Mouse (Mus musculus) heart, embryonic 16.5 days (tissue): Measurements from ENCODE around the gene Asxl1. TPM values are rescaled to one million over a fixed set of nuclear protein-coding genes. Genes with fewer than 3 reads are reported as not detected.
"Not testable (repeated sequence)": the region's sequence is repeated elsewhere in the genome, so short reads cannot be mapped to it uniquely, and the experiment has no call there.

Experiments
- ATAC-seq: fragments of 200-750 bp; cut with Nextera tagmentation; replicated peaks from 2 replicates; pipeline ENCODE4 v1.8.0; 2017; ENCODE audit warnings: moderate number of reproducible peaks; ENCODE audit not compliant: insufficient read depth, low FRiP score; ENCODE audit errors: extremely low read depth
- H3K27ac ChIP-seq: fragments of 300-500 bp; sonication (generic); 2 replicates; pipeline ENCODE4 v1.5.1; 2014; ENCODE audit warnings: mild to moderate bottlenecking, low read length, control low read depth, moderate library complexity
- H3K27me3 ChIP-seq: fragments of 300-500 bp; sonication (generic); 2 replicates; pipeline ENCODE4 v1.6.1; 2014; ENCODE audit warnings: low read length, mixed read lengths; ENCODE audit not compliant: control insufficient read depth, insufficient read depth
- H3K36me3 ChIP-seq: fragments of 300-500 bp; sonication (generic); 2 replicates; pipeline ENCODE4 v1.6.1; 2014; ENCODE audit not compliant: control insufficient read depth, insufficient read depth
- H3K4me1 ChIP-seq: fragments of 300-500 bp; sonication (generic); 2 replicates; pipeline ENCODE4 v1.6.1; 2014; ENCODE audit warnings: low read length, mixed read lengths; ENCODE audit not compliant: control insufficient read depth, insufficient read depth
- H3K4me2 ChIP-seq: fragments of 300-500 bp; sonication (generic); 2 replicates; pipeline ENCODE4 v1.6.1; 2014; ENCODE audit warnings: low read depth, mild to moderate bottlenecking, control low read depth, low read length
- H3K4me3 ChIP-seq: fragments of 300-500 bp; sonication (generic); 2 replicates; pipeline ENCODE4 v1.5.1; 2014; ENCODE audit warnings: mild to moderate bottlenecking, control low read depth, low read length
- H3K9ac ChIP-seq: fragments of 300-500 bp; sonication (generic); 2 replicates; pipeline ENCODE4 v1.6.1; 2014; ENCODE audit warnings: low read length, control low read depth
- H3K9me3 ChIP-seq: fragments of 300-500 bp; sonication (generic); replicated peaks from 2 replicates; pipeline ENCODE4 v1.6.1; 2016; ENCODE audit warnings: low read length; ENCODE audit not compliant: control insufficient read depth
- WGBS: fragments of 180-500 bp; shearing (Covaris S2); extraction: QIAGEN DNeasy Blood & Tissue Kit; methylation state at CpG from one replicate; pipeline ENCODE4 v1.1.7; 2014; 5-methylcytosine and 5-hydroxymethylcytosine counted together
- polyA plus RNA-seq: library from polyadenylated mRNA; unstranded; fragments of >200 nt; fragmentation: Nextera tagmentation; extraction: Ambion mirVana; gene quantifications from 2 replicates; pipeline ENCODE4 v1.2.1, GENCODE M21; 2015

Asxl1 gene
- polyA plus RNA-seq, 1 experiment from 2014 or later = 7.4 TPM

DNA sequence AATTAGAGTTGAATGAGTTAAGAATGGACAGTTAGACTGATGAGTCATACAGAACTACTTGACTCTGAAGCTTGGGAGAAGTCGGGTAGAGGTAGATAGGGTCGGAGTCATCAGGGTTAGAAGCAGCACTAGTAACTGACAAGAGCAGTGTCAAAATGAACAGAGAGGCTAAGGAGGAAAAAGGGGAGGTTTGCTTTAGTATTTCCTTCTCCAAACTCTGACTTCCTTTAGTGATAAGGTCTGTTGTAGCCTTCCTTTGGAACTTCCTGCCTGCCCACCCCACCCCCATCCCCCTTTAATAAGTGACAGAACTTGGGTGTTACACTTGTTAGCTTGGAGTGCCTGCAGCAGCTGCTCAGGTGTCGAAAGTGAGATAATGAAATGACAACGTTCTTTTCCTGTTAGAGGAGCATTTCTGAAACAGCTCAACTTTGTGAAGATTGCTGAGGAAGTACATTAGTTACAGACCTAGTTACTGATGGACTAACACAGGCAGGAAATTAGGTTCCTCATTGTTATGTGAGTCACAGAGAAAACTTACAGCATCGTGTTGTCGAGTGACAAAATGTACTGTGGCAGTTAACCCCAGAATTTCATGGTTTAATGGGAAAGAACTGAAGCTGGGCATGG lies 5.0 kb downstream of the Asxl1 start:
- WGBS = 5% methylated on average over 6 of the region's 6 CpGs
- Histone ChIP-seq H3K27me3 (no peaks in the 10 kb centered on the region), H3K4me2 (peak overlapping the region; percentile 56), H3K9me3 (no peaks in the 10 kb centered on the region), H3K4me1 (peaks cover 34% of the 10 kb centered on the region), H3K4me3 (peak overlapping the region; percentile 14), H3K9ac (peak overlapping the region; percentile 11), H3K36me3 (peaks cover 18% of the 10 kb centered on the region), H3K27ac (peak overlapping the region; percentile 78)
- ATAC-seq = 0 out of 2 replicates have a peak, but pooled peaks have one; percentile 5

DNA sequence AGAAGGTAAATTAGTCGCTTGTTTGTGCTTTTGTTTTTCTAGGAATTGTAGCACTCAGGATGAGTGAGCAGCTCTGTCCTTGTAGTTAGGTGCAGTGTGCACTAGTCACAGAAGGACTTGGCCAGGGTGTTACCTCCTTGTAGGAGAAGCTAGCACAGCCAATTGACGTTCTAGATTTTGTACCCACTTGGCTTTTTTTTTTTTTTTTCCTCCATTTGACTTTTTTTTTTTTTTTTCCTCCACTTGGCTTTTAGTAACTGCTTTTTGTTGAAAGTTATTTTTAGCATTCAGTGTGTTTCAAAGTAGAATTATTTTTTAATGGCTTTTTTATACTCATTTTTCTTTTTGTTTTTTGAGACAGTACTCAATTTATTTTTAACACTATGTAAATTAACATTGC lies 9.0 kb downstream of the Asxl1 start:
- 84% methylated on average over 2 of the region's 2 CpGs for WGBS
- Histone ChIP-seq H3K4me2 (no peak overlapping the region), H3K4me3 (no peak overlapping the region), H3K9me3 (no peaks in the 10 kb centered on the region), H3K4me1 (peaks cover 21% of the 10 kb centered on the region), H3K36me3 (peaks cover 52% of the 10 kb centered on the region), H3K27me3 (no peaks in the 10 kb centered on the region), H3K9ac (no peak overlapping the region), H3K27ac (no peak overlapping the region)
- ATAC-seq = no peak

DNA sequence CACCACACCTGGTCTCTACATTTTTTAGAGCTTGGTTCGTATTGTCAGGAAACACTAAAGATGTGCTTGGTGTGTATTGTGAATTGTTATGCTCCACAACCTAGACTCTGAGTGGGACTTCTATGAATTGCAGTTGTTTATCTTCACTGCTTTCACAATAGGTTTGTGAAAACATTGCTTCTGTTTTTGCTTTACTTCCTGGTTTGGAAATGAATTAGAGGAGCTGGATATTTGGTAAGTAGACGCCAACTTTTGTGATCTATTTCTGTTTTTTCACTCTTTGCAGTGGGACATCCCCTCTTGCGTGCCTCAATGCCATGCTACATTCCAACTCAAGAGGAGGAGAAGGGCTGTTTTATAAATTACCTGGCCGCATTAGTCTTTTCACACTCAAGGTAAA lies 11.2 kb downstream of the Asxl1 start:
- Histone ChIP-seq H3K4me2 (no peak overlapping the region), H3K4me1 (no peaks in the 10 kb centered on the region), H3K27me3 (no peaks in the 10 kb centered on the region), H3K4me3 (no peak overlapping the region), H3K27ac (no peak overlapping the region), H3K9ac (no peak overlapping the region), H3K36me3 (peaks cover 60% of the 10 kb centered on the region), H3K9me3 (no peaks in the 10 kb centered on the region)
- 85% methylated on average over 4 of the region's 4 CpGs for WGBS
- no peak for ATAC-seq

DNA sequence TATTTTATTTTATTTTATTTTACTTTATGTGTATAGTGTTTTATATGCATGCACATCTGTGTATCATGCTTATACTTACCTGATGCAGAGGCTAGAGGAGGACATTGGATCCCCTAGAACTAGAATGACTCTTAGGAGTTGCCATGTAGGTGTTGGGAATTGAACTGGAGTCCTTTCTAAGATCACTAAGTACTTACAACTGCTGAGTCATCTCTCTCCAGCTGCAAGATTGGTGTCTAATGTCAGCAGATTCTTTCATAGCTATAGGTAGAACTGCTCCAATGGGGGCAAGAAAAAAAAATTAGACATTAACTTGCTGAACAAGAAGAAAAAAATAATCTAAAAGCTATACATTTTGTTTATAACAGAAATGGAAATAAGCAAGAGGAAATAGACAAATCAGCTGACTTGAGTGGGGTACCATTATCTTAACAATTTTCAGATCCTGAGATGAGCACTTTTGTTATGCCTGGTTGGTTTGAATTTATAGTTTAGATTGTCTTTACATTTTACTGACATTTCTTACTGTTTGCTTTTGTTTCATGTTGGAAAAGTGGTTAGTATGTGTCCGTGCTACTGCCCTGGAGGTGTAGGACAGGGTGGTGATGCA lies 15.6 kb downstream of the Asxl1 start:
- Histone ChIP-seq H3K4me2 (no peak overlapping the region), H3K27me3 (no peaks in the 10 kb centered on the region), H3K36me3 (peaks cover 53% of the 10 kb centered on the region), H3K9me3 (no peaks in the 10 kb centered on the region), H3K4me1 (no peaks in the 10 kb centered on the region), H3K9ac (no peak overlapping the region), H3K27ac (no peak overlapping the region), H3K4me3 (no peak overlapping the region)
- ATAC-seq = no peak
- WGBS = 94% methylated on average over 1 of the region's 1 CpGs

DNA sequence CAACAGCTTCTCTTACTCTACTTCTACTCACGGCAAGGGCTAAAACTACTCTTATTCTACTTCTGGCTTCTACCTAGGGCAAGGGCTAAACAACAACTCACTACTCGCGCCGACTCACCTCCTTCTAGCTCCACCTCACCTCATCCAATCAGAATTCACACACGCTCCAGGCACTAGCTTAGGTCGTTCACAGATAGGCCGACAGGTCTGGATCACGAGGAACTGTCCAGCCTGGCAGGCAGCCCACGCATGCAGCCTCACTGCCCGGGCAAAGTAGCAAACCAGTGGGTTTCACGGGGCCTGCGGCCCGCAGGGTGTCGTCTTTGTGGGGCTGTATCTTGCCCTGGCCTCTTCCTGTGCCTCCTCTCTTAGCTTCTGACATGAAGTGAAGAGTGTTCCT lies 18.9 kb downstream of the Asxl1 start:
- 66% methylated on average over 14 of the region's 14 CpGs for WGBS
- not testable (repeated sequence) for H3K4me1 ChIP-seq, H3K4me3 ChIP-seq, ATAC-seq, H3K27ac ChIP-seq, H3K9me3 ChIP-seq, H3K9ac ChIP-seq, H3K4me2 ChIP-seq, H3K27me3 ChIP-seq
- H3K36me3 ChIP-seq = peaks cover 41% of the 10 kb centered on the region

DNA sequence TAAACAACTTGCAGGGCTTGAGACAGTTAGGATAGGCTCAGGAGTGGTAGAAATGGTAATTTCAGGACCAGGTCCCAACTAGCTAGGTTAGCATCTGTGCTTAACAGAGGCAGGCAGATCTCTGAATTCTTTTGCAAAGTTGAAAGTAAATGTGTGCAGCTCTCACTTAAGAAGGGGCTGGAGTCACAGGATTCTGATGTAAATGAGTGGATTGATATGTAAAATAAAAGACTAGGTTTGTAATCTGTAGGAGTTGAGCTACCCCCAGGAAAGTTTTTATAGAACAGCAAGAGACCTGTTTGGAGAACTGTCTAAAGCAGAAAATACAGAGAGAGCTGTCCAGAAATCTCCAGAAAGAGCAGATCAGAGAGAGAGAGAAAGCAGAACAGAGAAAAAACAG lies 25.2 kb downstream of the Asxl1 start:
- Histone ChIP-seq H3K4me2 (no peak overlapping the region), H3K27ac (no peak overlapping the region), H3K9ac (no peak overlapping the region), H3K4me3 (no peak overlapping the region), H3K4me1 (no peaks in the 10 kb centered on the region), H3K36me3 (peaks cover 18% of the 10 kb centered on the region), H3K27me3 (no peaks in the 10 kb centered on the region), H3K9me3 (no peaks in the 10 kb centered on the region)
- no peak for ATAC-seq

DNA sequence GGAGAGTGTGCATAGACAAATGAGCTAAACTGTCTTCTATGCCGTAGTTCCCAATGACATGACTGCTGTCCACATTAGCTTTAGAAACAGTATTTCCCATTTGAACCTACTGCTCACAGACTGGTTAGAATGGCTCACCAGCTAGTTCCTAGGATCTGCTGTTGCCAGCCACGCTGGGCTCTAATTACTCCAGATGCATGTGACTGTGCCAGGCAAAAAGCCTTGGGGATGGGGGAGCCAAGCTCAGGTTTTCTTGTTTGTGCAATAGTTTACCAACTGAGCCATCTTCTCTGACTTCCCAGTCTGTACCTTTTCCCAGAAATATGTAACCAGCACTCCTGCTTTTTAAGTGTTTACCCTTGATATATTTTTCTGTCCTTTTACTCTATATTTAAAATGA lies 29.8 kb downstream of the Asxl1 start:
- Histone ChIP-seq H3K27ac (no peak overlapping the region), H3K9me3 (no peaks in the 10 kb centered on the region), H3K4me1 (peaks cover 7% of the 10 kb centered on the region), H3K9ac (no peak overlapping the region), H3K27me3 (no peaks in the 10 kb centered on the region), H3K4me2 (no peak overlapping the region), H3K36me3 (peaks cover 13% of the 10 kb centered on the region; the same call in 1 of the 2 replicates), H3K4me3 (no peak overlapping the region)
- no peak for ATAC-seq
- WGBS = 75% methylated on average over 2 of the region's 2 CpGs

DNA sequence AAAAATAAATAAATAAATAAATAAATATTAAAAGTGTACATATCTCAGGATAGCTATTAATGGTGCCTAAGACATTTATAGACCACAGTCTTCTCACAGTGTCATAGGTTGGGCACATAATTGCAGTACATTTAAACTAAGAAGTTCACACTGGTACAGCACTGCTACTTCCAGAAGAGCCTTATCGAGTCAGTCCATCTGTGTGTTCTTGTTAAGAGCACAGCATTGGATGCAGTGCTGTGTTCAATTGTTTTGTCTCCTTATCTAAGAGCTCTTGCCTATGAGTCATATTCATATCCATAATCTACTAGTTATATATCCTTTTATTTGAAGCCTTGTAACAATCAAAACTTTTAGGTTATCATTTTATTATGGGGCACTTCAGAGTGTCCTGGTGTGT lies 34.9 kb downstream of the Asxl1 start:
- no peak overlapping the region for H3K4me2 ChIP-seq
- WGBS = 90% methylated on average over 1 of the region's 1 CpGs
- ATAC-seq = no peak
- no peaks in the 10 kb centered on the region for H3K27me3 ChIP-seq
- no peak overlapping the region for H3K27ac ChIP-seq
- H3K4me3 ChIP-seq = no peak overlapping the region
- peaks cover 7% of the 10 kb centered on the region for H3K4me1 ChIP-seq
- peaks cover 24% of the 10 kb centered on the region for H3K36me3 ChIP-seq
- H3K9me3 ChIP-seq = no peaks in the 10 kb centered on the region
- H3K9ac ChIP-seq = no peak overlapping the region

DNA sequence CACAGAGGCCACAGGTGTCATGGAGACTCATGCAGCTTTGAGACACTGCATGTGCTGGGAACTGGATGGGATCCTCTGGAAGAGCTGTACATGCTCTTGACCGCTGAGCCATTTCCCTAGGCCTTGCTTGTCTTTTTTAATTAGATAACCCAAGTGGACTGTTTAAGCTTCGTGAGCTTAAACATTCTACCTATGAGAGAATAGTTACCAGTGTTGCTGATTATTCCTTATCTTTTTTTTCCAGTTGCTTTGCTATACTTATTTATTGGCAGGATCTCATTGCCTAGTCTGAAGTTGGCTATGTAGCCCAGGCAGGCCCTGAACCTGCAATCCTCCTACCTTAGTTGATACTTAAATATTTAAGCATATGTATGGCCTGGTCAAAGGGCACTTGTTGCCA lies 44.2 kb downstream of the Asxl1 start:
- no peaks in the 10 kb centered on the region for H3K27me3 ChIP-seq
- no peak overlapping the region for H3K27ac ChIP-seq
- peaks cover 12% of the 10 kb centered on the region for H3K4me1 ChIP-seq
- no peaks in the 10 kb centered on the region for H3K9me3 ChIP-seq
- ATAC-seq = no peak
- WGBS = 63% methylated on average over 2 of the region's 2 CpGs
- H3K9ac ChIP-seq = no peak overlapping the region
- H3K4me2 ChIP-seq = no peak overlapping the region
- H3K36me3 ChIP-seq = peaks cover 42% of the 10 kb centered on the region
- no peak overlapping the region for H3K4me3 ChIP-seq
